Mouse (Mus musculus) yolk sac, embryonic 10.5 days (tissue): ENCODE data around the gene Commd7.
"Not testable (repeated sequence)": the region's sequence is repeated elsewhere in the genome, so short reads cannot be mapped to it uniquely, and the experiment has no call there.

Experiments used
- DNase-seq: peaks from one replicate; pipeline ENCODE4 v3.0.0-alpha.2; 2017; ENCODE audit warnings: low spot score

Gene Commd7

DNA sequence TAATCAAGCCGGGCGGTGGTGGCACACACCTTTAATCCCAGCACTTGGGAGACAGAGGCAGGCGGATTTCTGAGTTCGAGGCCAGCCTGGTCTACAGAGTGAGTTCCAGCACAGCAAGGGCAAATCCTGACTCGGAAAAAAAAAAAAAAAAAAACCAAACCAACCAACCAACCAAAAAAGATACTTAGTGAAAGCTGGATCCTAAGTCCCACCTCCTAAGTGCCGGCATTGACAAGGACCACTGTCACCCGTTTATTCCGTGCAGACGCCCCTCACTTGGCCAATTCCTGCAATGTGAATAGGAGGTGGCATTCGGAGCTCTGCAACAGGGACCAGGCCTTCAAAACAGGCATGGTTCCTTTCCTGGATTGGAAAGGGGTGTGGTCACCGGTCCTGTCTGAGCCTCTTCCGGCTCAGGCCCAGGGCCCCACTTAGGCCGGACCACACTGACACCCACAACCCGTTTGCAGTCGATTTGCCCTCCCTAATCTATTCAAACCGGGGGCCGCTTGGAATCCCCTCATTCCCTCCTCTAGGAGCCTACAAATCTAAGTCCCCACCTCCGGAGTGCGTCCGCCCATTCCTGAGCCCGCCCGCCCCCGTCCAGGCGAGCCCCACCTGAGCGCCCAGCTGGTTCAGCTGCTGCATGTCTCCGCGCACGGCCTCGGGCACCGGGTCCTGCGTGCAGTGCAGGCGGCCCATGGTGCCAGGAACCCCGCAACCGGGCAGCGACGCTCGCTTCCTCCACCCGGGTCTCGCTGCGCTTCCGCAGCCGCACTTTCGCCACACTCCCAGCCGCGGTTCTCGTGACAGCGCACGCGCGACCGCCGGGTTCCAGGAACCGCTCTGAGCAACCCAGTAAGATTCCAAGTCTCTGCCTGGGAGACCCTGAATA lies at the start of gene Commd7:
Gene Commd7, minus strand, starts transcription at position 806 of the 895 bp plus-strand sequence.
- peak; percentile 79 for DNase-seq

DNA sequence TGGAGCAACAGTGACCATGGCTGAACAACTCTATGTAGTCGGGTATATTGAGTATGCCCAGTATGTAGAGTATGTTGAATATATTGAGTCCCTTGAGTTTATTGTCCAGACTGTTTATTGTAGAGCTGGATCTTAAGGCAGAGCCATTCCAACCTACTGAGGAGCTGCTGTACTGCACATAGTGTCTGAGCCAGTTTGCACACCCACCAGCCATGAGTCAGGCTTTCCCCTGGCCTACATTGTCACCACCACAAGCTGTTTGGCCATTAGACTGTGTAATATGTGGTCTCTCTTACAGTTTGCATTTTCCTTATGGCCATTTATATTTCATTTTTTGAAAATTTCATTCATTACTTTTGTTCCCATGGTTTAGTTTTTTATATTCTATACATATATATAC lies 47.4 kb upstream of the Commd7 start:
- DNase-seq = no peak

DNA sequence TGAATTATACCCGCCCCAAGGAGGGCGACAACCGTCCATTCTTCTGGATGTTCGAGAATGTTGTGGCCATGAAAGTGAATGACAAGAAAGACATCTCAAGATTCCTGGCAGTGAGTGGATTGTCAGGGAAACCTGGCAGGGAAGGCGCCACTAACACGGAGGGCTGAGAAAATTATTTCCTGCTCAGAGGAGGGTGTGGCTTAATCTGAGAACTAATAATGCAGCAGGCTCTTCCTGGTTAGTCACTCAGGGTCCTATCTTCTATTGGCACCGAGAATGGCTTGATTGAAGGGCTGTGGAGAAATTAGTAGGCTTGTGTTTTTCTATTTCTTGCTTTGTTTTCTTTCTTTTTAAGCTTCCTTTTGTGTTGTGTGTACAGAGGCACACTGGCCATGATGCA lies 45.0 kb upstream of the Commd7 start:
- no peak for DNase-seq

DNA sequence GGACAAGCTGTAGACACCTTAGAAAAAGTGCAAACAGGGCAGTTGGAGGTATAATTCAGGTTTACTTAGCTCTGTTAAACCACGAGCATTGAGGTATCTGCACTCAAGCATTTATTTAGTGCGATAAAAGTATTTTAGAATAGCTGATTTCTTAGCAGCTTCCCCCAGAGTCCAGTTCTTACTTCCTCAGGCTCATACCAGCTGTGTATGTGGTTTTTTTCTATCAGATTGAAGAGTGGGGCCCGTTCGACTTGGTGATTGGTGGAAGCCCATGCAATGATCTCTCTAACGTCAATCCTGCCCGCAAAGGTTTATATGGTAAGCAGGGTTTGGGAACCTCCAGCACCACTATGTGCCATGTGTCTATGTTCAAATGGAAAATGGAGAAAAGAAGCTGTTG lies 44.4 kb upstream of the Commd7 start:
- DNase-seq = no peak

DNA sequence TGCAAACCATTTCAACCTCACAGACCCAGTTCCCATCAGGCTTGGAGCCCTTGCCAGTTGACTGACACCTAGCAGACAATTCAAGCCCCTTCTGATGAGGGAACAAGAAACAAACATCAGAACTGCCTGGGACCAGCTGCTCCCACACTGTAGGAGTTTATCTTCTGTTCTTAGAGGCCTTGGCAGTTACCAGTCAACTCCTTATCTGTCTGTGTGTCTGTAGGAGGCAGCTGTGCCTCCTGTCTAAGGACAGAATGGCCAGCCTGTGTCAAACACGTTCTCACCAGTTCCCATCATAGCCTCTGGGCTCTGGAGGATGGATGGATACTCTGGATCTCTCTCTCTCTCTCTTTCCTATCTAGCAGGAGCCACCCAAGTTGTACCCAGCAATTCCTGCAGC lies 42.8 kb upstream of the Commd7 start:
- DNase-seq = not testable (repeated sequence)

DNA sequence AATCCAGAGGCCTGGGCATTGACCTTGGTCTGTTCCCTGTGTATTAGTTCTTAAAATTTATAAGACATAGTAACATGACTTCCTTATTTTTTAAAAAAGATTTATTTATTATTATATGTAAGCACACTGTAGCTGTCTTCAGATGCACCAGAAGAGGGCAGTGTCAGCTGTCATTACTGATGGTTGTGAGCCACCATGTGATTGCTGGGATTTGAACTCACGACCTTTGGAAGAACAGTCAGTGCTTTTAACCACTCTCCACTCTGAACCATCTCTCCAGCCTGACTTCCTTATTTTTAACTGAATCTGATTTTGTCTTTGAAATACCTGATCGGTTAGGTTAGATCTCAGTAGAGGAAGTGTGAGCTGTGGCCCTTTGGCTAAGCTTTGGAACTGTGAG lies 40.0 kb upstream of the Commd7 start:
- no peak for DNase-seq

DNA sequence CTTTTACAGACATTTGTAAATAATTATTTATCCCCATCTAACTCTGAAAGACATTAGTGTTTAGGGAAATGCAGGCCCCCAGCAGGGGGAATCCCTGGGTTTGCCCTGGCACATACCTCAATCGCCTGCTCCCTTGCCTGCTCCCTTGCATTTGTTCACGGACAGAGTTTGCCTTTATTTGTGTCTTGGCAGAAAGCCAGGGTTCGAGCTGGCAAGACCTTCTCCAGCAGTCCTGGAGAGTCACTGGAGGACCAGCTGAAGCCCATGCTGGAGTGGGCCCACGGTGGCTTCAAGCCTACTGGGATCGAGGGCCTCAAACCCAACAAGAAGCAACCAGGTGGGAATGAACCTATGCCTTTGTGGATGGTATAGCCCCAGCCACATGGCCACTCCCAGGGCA lies 37.5 kb upstream of the Commd7 start:
- no peak for DNase-seq

DNA sequence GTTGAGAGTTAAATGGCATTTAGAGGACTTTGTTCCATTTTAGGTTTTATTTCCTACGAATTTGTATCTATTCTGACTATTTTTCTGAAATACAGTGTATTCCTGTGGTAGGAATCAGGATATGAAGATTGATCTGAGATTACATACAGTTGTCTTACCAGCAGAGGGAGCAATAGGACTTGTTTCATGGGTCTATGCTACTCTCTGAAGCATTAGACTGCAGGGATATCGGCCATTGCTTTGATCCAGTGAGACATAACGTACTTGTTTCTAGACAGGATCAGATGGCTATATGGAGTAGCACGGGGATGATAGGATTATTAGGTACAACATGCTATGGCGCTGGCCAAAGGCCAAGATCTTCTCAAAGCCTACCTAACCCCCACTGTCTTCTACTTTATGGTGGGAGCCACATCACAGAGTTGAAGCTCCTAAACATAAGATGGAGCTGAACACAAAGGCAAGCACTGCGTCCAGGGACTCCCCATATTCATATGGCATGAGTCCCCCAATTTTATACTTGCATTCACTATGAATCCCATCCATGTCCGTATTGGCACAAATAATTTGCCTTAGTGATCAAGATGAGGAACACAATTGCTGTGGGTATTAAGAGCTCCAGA lies 36.3 kb upstream of the Commd7 start:
- DNase-seq = no peak

DNA sequence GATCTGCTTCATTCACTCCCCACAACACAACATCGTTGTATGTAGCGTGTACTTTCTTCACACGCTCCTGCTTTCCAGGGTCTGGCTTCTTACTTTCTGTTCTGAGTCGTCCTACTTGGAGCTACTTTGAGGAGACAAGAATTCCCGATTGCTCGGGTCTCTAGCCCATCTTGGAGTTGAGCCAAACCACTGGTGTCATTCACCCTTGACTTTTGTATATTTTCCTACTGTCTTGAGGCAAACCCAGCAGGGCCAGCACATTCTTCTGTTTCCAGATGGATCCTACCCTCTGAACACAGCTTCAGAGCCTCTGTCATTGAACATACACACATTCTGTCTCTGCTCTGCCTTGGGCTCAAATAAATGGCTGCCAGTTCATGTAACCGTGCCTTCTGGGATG lies 32.8 kb upstream of the Commd7 start:
- no peak for DNase-seq

DNA sequence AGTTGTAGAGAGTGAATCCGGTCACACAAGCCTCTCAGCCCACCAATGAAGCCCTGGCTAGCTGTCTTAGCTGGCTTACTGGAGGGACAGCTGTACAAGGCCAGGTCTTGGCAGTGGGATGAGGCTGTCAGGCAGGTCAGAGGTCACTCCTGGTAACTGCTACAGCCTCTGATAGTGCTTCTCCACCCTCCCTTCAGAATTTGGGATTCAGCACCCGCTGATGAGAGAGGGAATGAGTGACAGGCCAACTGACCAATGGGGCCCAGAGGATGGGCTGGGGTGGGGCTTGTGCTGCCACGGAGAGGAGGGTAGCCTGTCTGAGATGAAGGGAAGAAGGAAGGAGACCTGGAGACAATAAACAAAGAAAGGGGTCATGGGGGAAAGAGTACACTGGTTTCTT lies 28.0 kb upstream of the Commd7 start:
- peak; percentile 31 for DNase-seq

DNA sequence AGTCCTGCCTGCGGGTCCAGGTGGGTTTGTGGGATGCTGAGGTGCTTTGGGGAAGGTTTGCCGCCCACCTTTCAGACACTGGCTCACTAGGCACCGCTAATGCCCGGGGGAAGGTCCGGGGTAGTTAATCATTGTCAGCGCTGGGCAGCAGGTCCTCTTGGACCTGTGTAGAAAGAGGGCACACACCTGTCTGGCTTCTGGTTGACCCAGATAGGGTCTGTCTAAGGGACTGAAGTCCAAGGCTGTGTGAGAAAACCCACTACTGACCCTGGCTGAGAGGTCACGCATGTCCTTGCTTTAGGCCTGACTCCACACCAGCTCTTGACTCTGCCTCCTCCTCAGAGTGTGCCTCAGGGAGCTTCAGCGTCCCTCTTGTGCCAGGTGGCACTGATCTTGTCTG lies 25.1 kb upstream of the Commd7 start:
- not testable (repeated sequence) for DNase-seq

DNA sequence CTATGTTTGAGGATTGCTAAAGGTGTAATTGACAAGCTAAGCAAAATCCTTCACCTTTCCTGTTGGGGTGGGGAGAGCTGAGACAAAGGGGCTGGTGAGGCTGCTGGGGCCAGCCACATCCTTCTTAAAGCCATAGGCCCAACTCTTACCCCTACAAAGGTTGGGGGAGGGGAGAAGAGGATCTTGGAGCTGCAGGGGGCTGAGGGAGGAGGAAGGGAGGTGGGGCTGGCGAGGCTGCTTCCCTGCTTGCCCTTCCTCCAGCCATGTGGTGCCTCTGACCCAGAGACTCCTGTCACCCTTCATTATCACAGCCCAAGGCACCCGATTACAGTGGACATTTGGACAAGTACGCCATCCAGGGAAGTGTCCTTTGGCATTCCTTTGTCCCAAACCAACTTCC lies 19.1 kb upstream of the Commd7 start:
- DNase-seq = no peak

DNA sequence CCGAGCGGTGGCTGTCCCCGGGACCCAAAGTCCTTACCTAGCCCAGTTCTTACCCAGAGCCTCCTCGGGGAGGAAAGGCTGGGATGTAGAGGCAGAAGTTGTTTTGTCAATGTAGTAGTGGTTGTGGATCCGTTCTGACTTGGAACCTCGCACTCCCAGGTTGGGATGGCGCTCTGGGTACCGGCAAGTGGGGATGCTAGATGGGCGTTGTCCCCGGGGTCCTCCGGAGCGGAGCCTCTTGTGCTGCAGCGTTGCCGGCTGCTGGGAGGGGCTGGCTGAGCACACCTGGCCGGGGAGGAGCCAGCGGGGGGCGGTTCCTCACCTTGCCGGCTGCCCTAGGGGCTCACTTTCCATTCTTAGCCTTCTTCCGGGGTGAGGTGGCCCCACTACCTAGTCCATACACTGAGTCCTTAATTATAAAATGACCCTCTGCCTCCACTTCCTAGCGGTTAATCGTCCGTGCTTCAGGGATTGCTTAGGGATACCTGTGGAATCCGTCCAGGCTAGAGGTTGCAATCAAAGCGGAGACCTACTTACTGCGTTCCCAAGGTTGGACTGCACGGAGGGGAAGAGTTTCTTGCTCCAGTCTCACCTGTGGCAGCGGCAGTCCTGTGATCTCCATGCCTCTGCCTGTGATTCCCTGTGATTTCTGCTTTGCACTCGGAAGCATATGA lies 17.6 kb upstream of the Commd7 start:
- peak; percentile 67 for DNase-seq

DNA sequence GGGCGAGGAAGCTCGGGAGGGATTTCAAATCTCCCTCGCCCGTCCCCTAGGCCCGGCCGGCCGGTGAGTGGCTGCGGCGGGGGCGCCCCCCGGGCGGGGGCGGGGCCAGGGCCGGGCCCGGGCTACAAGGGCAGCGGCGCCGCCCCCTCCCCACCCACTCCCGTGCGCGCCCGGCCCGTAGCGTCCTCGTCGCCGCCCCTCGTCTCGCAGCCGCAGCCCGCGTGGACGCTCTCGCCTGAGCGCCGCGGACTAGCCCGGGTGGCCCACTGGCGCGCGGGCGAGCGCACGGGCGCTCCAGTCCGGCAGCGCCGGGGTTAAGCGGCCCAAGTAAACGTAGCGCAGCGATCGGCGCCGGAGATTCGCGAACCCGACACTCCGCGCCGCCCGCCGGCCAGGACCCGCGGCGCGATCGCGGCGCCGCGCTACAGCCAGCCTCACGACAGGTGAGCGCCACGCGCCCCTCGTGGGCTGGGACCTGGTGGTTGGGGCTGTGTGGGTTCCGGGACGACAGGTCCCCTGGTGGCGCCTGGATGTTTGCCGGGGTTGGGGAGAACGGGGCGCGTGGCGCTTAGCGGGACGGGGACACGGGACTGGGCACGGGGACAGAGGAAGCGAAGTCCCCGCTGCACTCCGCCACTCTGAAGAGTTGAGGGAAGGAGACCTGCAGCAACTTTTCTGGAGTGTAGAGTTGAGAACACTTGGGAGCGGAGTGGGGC lies 16.9 kb upstream of the Commd7 start, which contains the start of gene Dnmt3b:
Gene Dnmt3b, plus strand, starts transcription at position 153 of the 716 bp plus-strand sequence.
- DNase-seq = peak; percentile 77

DNA sequence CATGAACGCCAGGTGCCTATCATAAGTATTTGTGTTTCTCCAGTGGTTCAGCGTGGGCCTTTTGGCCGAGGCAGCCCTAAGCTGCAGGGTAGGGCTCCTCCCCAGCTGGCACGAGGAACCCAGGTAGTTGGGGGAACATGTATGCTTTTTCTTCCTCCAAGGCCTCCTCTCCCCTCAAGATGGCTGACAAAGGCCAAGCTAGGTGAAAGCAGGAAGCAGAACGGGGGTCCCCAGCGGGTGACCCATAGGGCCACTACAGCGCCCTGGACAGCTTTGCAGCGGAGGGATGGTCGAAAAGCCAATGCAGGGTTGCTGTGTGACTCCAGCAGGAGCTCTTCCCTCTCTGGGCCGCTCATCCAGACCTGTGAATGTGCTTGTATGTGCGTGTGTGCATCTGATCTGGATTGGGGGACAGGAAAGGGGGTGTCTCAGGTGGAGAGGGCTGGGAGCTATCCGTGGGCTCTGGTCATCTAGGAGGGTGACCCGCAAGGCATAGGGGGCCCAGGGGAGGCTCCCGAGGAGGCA lies 16.3 kb upstream of the Commd7 start:
- no peak for DNase-seq

DNA sequence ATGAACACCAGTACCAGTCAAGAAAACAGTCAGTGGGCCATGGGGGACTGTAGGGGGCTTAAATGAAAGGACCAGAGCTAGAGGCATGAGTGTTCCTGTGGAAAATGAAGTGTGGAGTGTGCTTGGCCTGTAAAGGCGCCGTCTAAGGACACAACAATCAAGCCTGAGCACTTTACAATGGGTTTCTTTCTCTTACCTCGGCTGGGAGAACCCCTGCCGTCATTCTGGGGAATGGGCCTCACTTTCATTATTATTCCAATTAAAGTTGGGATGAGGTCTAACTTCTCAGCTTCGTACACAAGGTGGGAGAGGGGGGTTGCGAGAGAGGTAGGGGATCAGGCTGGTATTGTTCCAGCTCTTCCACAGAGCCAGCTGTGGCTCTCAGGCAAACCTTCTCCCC lies 10.4 kb upstream of the Commd7 start:
- no peak for DNase-seq

DNA sequence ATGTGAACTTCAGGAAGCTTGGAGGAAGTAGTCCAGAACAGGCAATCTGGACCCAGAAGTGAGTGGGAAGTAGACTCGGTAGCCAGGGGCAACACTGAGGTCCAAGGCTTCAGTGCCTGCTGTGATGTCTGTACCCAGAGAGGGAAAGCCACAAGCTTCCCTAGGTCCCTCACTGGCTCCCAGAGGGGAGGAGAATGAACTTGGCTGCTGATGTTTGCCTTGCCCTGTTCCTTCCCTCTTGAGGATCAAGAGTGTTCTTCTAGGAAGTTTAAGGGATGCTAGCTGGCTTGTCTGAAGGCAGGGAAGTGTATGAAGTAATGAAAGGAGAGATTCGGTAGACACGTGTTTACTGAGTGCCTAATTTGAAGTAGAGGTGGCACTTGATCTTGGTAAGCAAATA lies 9.9 kb upstream of the Commd7 start:
- no peak for DNase-seq

DNA sequence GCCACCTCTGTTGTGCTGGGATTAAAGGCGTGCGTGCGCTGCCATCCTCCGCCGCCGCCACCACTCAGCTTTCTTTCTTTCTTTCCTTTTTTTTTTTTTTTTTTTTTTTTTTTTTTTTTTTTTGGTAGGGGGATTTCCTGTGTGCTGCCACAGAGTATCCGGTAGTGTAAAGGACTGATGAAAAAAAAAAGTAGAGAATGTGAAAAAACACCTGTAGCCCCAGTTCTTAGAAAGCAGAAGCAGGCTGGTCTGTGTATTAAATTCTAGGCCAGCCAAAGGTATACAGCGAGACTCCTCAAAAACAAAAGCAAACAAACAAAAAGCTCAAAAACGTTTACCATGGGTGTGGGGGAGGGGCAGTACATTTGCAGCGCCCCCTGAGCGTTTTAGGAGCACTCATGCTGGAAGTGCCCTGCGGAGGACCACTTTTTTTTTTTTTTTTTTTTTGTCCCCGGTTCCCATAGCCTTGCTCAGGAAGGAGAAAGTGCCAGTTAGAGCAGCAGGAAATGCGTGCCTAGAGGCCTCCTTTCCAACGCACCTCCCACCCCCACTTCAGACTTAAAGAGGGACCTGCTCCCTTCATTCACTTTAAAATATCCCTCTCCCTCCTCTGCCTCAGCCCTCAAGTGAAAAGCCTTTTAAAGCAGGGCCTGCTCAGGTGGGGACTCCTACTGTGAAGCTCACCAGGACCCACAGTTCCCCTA lies 6.5 kb upstream of the Commd7 start:
- DNase-seq = no peak

DNA sequence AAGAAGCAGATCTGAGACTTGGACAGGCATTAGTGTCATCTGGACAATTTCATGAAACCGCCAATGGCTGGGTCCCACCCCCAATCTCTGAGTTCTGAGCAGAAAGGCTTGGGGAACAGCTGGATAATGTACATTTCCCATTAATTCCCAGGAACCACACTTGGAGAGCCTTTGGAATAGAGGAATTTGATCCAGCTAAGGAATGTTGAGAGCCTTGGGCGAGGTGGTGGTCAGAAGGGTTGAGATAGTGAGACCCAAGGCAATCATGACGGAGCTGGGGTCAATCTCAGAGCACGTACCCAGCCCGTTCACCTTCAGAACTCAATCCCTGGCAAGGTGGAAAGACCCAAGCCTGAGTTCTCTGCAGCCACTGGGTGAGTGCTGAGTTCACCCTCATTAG lies 678 bp upstream of the Commd7 start:
- DNase-seq = no peak

DNA sequence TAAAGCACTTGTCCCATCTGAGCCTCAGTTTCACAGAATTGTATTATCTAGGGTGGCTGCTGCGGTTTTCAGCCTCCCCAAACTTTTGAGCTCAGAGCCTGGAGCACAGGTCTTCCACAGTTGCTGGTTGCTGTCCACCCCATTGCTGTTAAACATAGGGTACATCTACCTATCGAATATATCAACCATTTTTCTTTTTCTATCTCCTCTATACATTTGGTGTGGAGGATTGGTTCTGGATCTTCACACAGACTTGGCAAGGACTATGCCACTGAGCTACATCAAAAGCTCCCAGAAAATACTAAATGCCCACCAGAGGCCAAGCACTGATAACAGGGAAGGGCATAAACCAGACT lies 268 bp upstream of the Commd7 start:
- no peak for DNase-seq

DNA sequence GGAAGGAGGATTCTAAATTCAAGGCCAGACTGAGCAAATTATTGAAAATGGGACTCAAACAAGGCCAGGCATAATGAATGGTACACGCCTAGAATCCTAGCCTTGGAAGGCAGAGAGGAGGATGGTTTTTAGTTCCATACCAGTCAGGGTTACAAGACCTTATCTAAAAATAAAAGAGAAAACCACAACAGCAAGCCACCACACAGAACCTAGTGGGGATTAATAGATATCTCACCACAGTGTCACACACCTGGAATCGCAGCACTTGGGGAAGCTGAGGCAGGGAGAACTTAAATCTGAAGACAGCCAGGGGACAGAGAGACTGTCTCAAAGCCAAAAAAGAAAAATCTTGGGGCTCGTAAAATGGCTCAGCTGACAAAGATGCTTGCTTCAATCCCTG lies 1.6 kb downstream of the Commd7 start:
- no peak for DNase-seq

DNA sequence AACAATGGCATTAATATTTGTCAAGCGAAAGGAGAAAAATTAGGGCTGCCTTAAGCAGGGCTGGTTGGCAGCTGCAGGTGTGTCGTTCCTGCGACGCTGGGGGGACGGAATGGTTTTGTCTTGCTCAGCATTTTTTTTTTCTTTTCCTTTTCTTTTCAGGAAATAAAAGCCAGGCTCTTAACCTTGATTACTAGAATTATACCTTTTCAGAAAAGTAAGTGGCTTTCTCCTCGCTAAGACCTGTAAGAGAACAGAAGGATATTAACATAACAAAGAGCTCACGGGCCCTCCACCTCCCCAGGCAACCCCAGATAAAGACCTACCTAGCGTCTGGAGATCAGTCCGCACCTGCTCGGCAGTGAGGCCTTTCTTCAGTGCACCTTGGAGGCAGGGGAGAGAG lies 10.1 kb downstream of the Commd7 start:
- DNase-seq = no peak
